ENCODE assay signal across 8 mouse cellular contexts in genomic region chr4:124943022-124943421, GRCm38 (mm10). TPM values are rescaled to one million over a fixed set of nuclear protein-coding genes. Genes with fewer than 3 reads are reported as not detected.
A peak's percentile ranks its signal among the peaks of the same experiment; 100 is the strongest.
DNase-seq lines count a peak whose midpoint lies in the region; ATAC-seq lines count a peak whose summit lies in the region.

No protein-coding gene starts in this region.

- H3K27ac ChIP-seq in kidney, embryonic 16.5 days (ENCODE audit: low read length), result no peak overlapping the region
- no peak overlapping the region for H3K27ac ChIP-seq in liver, embryonic 12.5 days

- H3K4me3 ChIP-seq in kidney, embryonic 16.5 days (ENCODE audit: low read length), result no peak overlapping the region
- no peak overlapping the region for H3K4me3 ChIP-seq in liver, embryonic 12.5 days

- 6% methylated on average over 4 of the region's 4 CpGs for WGBS in kidney, embryonic 16.5 days
- WGBS in liver, embryonic 12.5 days (ENCODE audit: insufficient replicate concordance), result 9% methylated on average over 4 of the region's 4 CpGs

- peaks cover 2% of the 10 kb centered on the region; the same call in 1 of the 2 replicates for H3K4me1 ChIP-seq in kidney, embryonic 16.5 days (ENCODE audit: insufficient read depth, low read length)
- H3K4me1 ChIP-seq in liver, embryonic 12.5 days, result peaks cover 4% of the 10 kb centered on the region

- no peak overlapping the region for H3K4me2 ChIP-seq in kidney, embryonic 16.5 days (replicated peaks; ENCODE audit: low read depth, low read length)
- no peak overlapping the region for H3K4me2 ChIP-seq in liver, embryonic 12.5 days

- DNase-seq in B cell, adult 2 months, result peak; percentile 91 to 92
- DNase-seq in Muller cell, postnatal 12 days (ENCODE audit: inconsistent ontology term), result peak; percentile 65
- DNase-seq in cerebellum, adult 9-10 months, result peak; percentile 73
- peak; percentile 40 to 49 for DNase-seq in gastrocnemius, adult 8-10 months (ENCODE audit: low spot score in 2 of 2)
- peak; percentile 73 for DNase-seq in ovary, postnatal 36 days (ENCODE audit: low spot score)
- peak; percentile 67 to 77 for DNase-seq in thymus, postnatal 36 days

- peak; percentile 53; the same call in 1 of the 2 replicates for ATAC-seq in kidney, embryonic 16.5 days (ENCODE audit: low FRiP score, low TSS enrichment)
- 0 out of 2 replicates have a peak, but pooled peaks have one; percentile 31 for ATAC-seq in liver, embryonic 12.5 days

- no peaks in the 10 kb centered on the region for H3K27me3 ChIP-seq in kidney, embryonic 16.5 days (ENCODE audit: insufficient read depth, low read length)
- H3K27me3 ChIP-seq in liver, embryonic 12.5 days (replicated peaks), result no peaks in the 10 kb centered on the region

- peaks cover 8% of the 10 kb centered on the region for H3K36me3 ChIP-seq in kidney, embryonic 16.5 days (ENCODE audit: insufficient read depth, low read length)
- peaks cover 41% of the 10 kb centered on the region for H3K36me3 ChIP-seq in liver, embryonic 12.5 days

- no peaks in the 10 kb centered on the region for H3K9me3 ChIP-seq in kidney, embryonic 16.5 days (ENCODE audit: low read length)
- H3K9me3 ChIP-seq in liver, embryonic 12.5 days (replicated peaks), result no peaks in the 10 kb centered on the region

- no peak overlapping the region for H3K9ac ChIP-seq in kidney, embryonic 16.5 days (replicated peaks; ENCODE audit: low read length)
- no peak overlapping the region for H3K9ac ChIP-seq in liver, embryonic 12.5 days

RNA-seq across cellular contexts. Expression of gene Cdca8, which starts 3.9 kb away (rescaled TPM):
- under 1 TPM; 0.24 to 0.51 (median 0.28) TPM for total RNA-seq in gastrocnemius, adult 8-10 months (2022)
- polyA plus RNA-seq in kidney, embryonic 16.5 days (2015; fragmentation: Nextera tagmentation; extraction: Ambion mirVana), result 149 and 164 TPM in 2 replicates
- 173 and 177 TPM in 2 replicates for polyA plus RNA-seq in liver, embryonic 12.5 days (2016; fragmentation: Nextera tagmentation; extraction: Ambion mirVana)

RNA-seq across cellular contexts. Expression of gene 9930104L06Rik, which starts 6.2 kb away (rescaled TPM):
- 1 to 10 TPM; 5.6 to 9.4 (median 7.8) TPM for total RNA-seq in gastrocnemius, adult 8-10 months (2022)
- polyA plus RNA-seq in kidney, embryonic 16.5 days (2015; fragmentation: Nextera tagmentation; extraction: Ambion mirVana), result 12.7 and 13.8 TPM in 2 replicates
- 7.5 and 8.3 TPM in 2 replicates for polyA plus RNA-seq in liver, embryonic 12.5 days (2016; fragmentation: Nextera tagmentation; extraction: Ambion mirVana)

RNA-seq across cellular contexts. Expression of gene Rspo1, which starts 43.2 kb away (rescaled TPM):
- total RNA-seq in gastrocnemius, adult 8-10 months (2022), result under 1 TPM in 3 of 4 experiments, not detected in 1; 0.27 to 0.51 (median 0.48) TPM
- 25.1 and 31.1 TPM in 2 replicates for polyA plus RNA-seq in kidney, embryonic 16.5 days (2015; fragmentation: Nextera tagmentation; extraction: Ambion mirVana)
- polyA plus RNA-seq in liver, embryonic 12.5 days (2016; fragmentation: Nextera tagmentation; extraction: Ambion mirVana), result 1.2 and 1.4 TPM in 2 replicates

Comparison
In these comparisons a context has a peak if more than half of its experiments do, and no peak if none do; other contexts are left out.
1. RNA of gene Rspo1, which starts 43.2 kb away (polyA plus RNA-seq): 25.1 to 31.1 TPM in kidney, embryonic 16.5 days; 1.2 to 1.4 TPM in liver, embryonic 12.5 days; every median in the first group is over 10 times any median in the second.
2. Peak in every context shown above with its lines, with median percentiles within 50 percentile points of each other: DNase-seq.